Mouse (Mus musculus): Measurements from ENCODE around the gene Oosp2.

DNA sequence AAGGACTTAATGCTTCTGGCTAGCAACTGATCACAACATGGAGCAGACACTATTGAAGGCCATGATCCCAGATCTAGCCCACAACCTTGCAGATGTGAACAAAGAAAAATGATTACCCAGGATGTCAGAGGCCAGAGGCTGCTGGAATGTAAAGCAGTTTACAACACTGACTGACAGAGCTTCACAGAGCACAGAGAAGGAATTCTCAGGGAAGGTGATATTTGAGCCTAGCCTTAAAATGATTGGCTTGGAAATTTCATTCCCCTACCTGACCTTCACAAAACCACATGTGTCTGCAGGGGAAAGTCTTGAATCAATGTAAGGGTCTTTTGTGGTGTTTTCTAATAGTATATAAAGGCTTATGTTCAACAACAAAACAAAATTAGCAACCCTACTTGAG is 35.6 kb downstream of the Oosp2 start:
- no peak for TF ChIP-seq CTCF (conservative IDR thresholded peaks at IDR 0.05; ENCODE audit: insufficient read depth, insufficient read length, low read depth, low read length)
- no peak for TF ChIP-seq POLR2A (IDR thresholded peaks at IDR 0.05; ENCODE audit: low read depth, low read length)

Data from kidney, adult 2 months (tissue).